Mouse (Mus musculus) layer of hippocampus, postnatal 14 days (tissue): ENCODE data around the gene Pald1. TPM values are rescaled to one million over a fixed set of nuclear protein-coding genes. Genes with fewer than 3 reads are reported as not detected.

Experiments
- DNase-seq, 2 experiments: peaks; one replicate each; pipeline ENCODE4 v3.0.0; 2021 to 2022; ENCODE audit warnings: low spot score in 2 of 2, mixed read lengths in 1 of 2
- total RNA-seq, 2 experiments: library from RNA; stranded (reverse); gene quantifications; 2 replicates each; pipeline ENCODE4 v1.2.3; 2021

Pald1 gene
- total RNA-seq, 2 experiments from 2014 or later = 16.5 to 22.1 TPM

GRCm38 (mm10) chr10:61402911-61403310, 19.6 kb upstream of the Pald1 start:
- DNase-seq = no peak

GRCm38 (mm10) chr10:61402480-61402879, 19.1 kb upstream of the Pald1 start:
- no peak for DNase-seq

- no peak for DNase-seq
These were observed 17.1 kb upstream of the Pald1 start for GRCm38 (mm10) chr10:61400407-61400806.

- peak; percentile 59 to 75 for DNase-seq
These were observed 15.9 kb upstream of the Pald1 start for GRCm38 (mm10) chr10:61399156-61399734.

GRCm38 (mm10) chr10:61398125-61398524, 14.8 kb upstream of the Pald1 start:
- DNase-seq = no peak

- DNase-seq = no peak
These were observed 11.3 kb upstream of the Pald1 start for GRCm38 (mm10) chr10:61394476-61395136.

GRCm38 (mm10) chr10:61392584-61392983, 9.3 kb upstream of the Pald1 start:
- DNase-seq = no peak

- DNase-seq = no peak
These were observed 6.8 kb upstream of the Pald1 start for GRCm38 (mm10) chr10:61390148-61390547.

GRCm38 (mm10) chr10:61389020-61389419, 5.7 kb upstream of the Pald1 start:
- DNase-seq = no peak

- DNase-seq = no peak
These were observed 3.0 kb upstream of the Pald1 start for GRCm38 (mm10) chr10:61386284-61386683.

GRCm38 (mm10) chr10:61385174-61385573, 1.8 kb upstream of the Pald1 start:
- no peak for DNase-seq

- peak in 1 of 2 experiments; percentile 39 for DNase-seq
These were observed 351 bp upstream of the Pald1 start for GRCm38 (mm10) chr10:61383715-61384047.

- no peak for DNase-seq
These were observed 1.0 kb downstream of the Pald1 start for GRCm38 (mm10) chr10:61382281-61382731.

GRCm38 (mm10) chr10:61381823-61382222, 1.5 kb downstream of the Pald1 start:
- DNase-seq = no peak

- DNase-seq = no peak
These were observed 3.1 kb downstream of the Pald1 start for GRCm38 (mm10) chr10:61380186-61380585.

GRCm38 (mm10) chr10:61379340-61380040, 3.8 kb downstream of the Pald1 start:
- no peak for DNase-seq

- DNase-seq = no peak
These were observed 4.6 kb downstream of the Pald1 start for GRCm38 (mm10) chr10:61378698-61379097.

- DNase-seq = no peak
These were observed 5.3 kb downstream of the Pald1 start for GRCm38 (mm10) chr10:61378050-61378449.

GRCm38 (mm10) chr10:61374771-61375481, 8.4 kb downstream of the Pald1 start:
- DNase-seq = no peak

GRCm38 (mm10) chr10:61374076-61374475, 9.3 kb downstream of the Pald1 start:
- no peak for DNase-seq

- DNase-seq = no peak
These were observed 10.8 kb downstream of the Pald1 start for GRCm38 (mm10) chr10:61372585-61372923.
